Mouse (Mus musculus) limb, embryonic 14.5 days (tissue): Measurements from ENCODE around the gene Clk3. TPM values are rescaled to one million over a fixed set of nuclear protein-coding genes. Genes with fewer than 3 reads are reported as not detected.

Source experiments
- ATAC-seq: fragments of 200-750 bp; cut with Nextera tagmentation; 2 replicates; pipeline ENCODE4 v1.8.0; 2017; ENCODE audit warnings: low read depth, moderate number of reproducible peaks, moderate TSS enrichment; ENCODE audit not compliant: low FRiP score
- DNase-seq: peaks from one replicate; pipeline ENCODE4 v3.0.0-alpha.2; 2015; ENCODE audit warnings: low spot score
- H3K27ac ChIP-seq: fragments of 300-500 bp; sonication (generic); replicated peaks from 2 replicates; pipeline ENCODE4 v1.5.1; 2014; ENCODE audit warnings: low read depth, mild to moderate bottlenecking, low read length, moderate library complexity, mixed read lengths
- H3K27me3 ChIP-seq: fragments of 300-500 bp; sonication (generic); 2 replicates; pipeline ENCODE4 v1.6.1; 2014; ENCODE audit warnings: low read length, mixed read lengths; ENCODE audit not compliant: control insufficient read depth, insufficient read depth
- H3K36me3 ChIP-seq: fragments of 300-500 bp; sonication (generic); 2 replicates; pipeline ENCODE4 v1.6.1; 2014; ENCODE audit warnings: mild to moderate bottlenecking, low read length, moderate library complexity, mixed read lengths; ENCODE audit not compliant: control insufficient read depth, insufficient read depth
- H3K4me1 ChIP-seq: fragments of 300-500 bp; sonication (generic); 2 replicates; pipeline ENCODE4 v1.6.1; 2014; ENCODE audit warnings: antibody characterized with exemption, low read length, mixed read lengths; ENCODE audit not compliant: control insufficient read depth, insufficient read depth
- H3K4me2 ChIP-seq: fragments of 300-500 bp; sonication (generic); replicated peaks from 2 replicates; pipeline ENCODE4 v1.6.1; 2014; ENCODE audit warnings: low read depth, mild to moderate bottlenecking, low read length, moderate library complexity; ENCODE audit not compliant: severe bottlenecking
- H3K4me3 ChIP-seq: fragments of 300-500 bp; sonication (generic); replicated peaks from 2 replicates; pipeline ENCODE4 v1.5.1; 2014; ENCODE audit warnings: low read length
- H3K9ac ChIP-seq: fragments of 300-500 bp; sonication (generic); 2 replicates; pipeline ENCODE4 v1.6.1; 2014; ENCODE audit warnings: mild to moderate bottlenecking, low read depth, low read length, moderate library complexity; ENCODE audit not compliant: severe bottlenecking
- H3K9me3 ChIP-seq: fragments of 300-500 bp; sonication (generic); 2 replicates; pipeline ENCODE4 v1.6.1; 2016; ENCODE audit warnings: low read length; ENCODE audit not compliant: control insufficient read depth
- POLR2A ChIP-seq: fragments of 200-500 bp; IDR thresholded peaks from 2 replicates; pipeline ENCODE4 v1.8.0; 2012; ENCODE audit warnings: inconsistent platforms, mild to moderate bottlenecking, moderate library complexity, borderline replicate concordance; ENCODE audit not compliant: insufficient read depth, insufficient read length; ENCODE audit errors: extremely low read depth
- WGBS: fragments of 180-500 bp; shearing (Covaris S2); extraction: QIAGEN DNeasy Blood & Tissue Kit; methylation state at CpG from one replicate; pipeline ENCODE4 v1.1.7; 2014; 5-methylcytosine and 5-hydroxymethylcytosine counted together
- polyA plus RNA-seq, 2 experiments: library from polyadenylated mRNA; depleted of rRNA in 1 of 2; stranded (reverse) in 1 of 2; unstranded in 1 of 2; fragments of >200 nt; fragmentation: Nextera tagmentation in 1 of 2; extraction: Ambion mirVana in 1 of 2; gene quantifications; 2 replicates each; pipeline versions ENCODE4 v1.2.1 to v1.2.3; 2012 to 2014

Gene Clk3
- polyA plus RNA-seq, 2 experiments, result 56.1 to 133 TPM

GRCm38 (mm10) chr9:57803047-57803446, 37.4 kb upstream of the Clk3 start:
- H3K36me3 ChIP-seq, result no peaks in the 10 kb centered on the region
- no peak overlapping the region for H3K27ac ChIP-seq
- no peak overlapping the region for H3K4me2 ChIP-seq
- peaks cover 17% of the 10 kb centered on the region for H3K4me1 ChIP-seq
- ATAC-seq (no peak), DNase-seq (no peak)
- no peaks in the 10 kb centered on the region for H3K9me3 ChIP-seq
- no peak overlapping the region for H3K4me3 ChIP-seq
- H3K27me3 ChIP-seq, result no peaks in the 10 kb centered on the region
- H3K9ac ChIP-seq, result no peak overlapping the region
- 22% methylated on average over 3 of the region's 3 CpGs for WGBS
- no peak for TF ChIP-seq POLR2A

GRCm38 (mm10) chr9:57800325-57800975, 34.8 kb upstream of the Clk3 start:
- DNase-seq (no peak), ATAC-seq (no peak)
- Histone ChIP-seq H3K9me3 (no peaks in the 10 kb centered on the region), H3K27ac (no peak overlapping the region), H3K4me3 (no peak overlapping the region), H3K27me3 (no peaks in the 10 kb centered on the region), H3K4me1 (0 out of 2 replicates have a peak, but pooled peaks cover 4% of the 10 kb centered on the region), H3K36me3 (peaks cover 24% of the 10 kb centered on the region), H3K4me2 (no peak overlapping the region), H3K9ac (no peak overlapping the region)
- WGBS, result 78% methylated on average over 9 of the region's 9 CpGs
- TF ChIP-seq POLR2A, result no peak

- Histone ChIP-seq H3K4me3 (no peak overlapping the region), H3K27ac (no peak overlapping the region), H3K4me1 (0 out of 2 replicates have a peak, but pooled peaks cover 4% of the 10 kb centered on the region), H3K9ac (no peak overlapping the region), H3K36me3 (peaks cover 34% of the 10 kb centered on the region), H3K9me3 (no peaks in the 10 kb centered on the region), H3K27me3 (no peaks in the 10 kb centered on the region), H3K4me2 (no peak overlapping the region)
- 12% methylated on average over 10 of the region's 10 CpGs for WGBS
- DNase-seq (no peak), ATAC-seq (no peak)
- no peak for TF ChIP-seq POLR2A
Measured at GRCm38 (mm10) chr9:57798725-57799253, 33.1 kb upstream of the Clk3 start.

- Histone ChIP-seq H3K4me3 (no peak overlapping the region), H3K27me3 (no peaks in the 10 kb centered on the region), H3K4me1 (0 out of 2 replicates have a peak, but pooled peaks cover 4% of the 10 kb centered on the region), H3K36me3 (peaks cover 41% of the 10 kb centered on the region), H3K4me2 (no peak overlapping the region), H3K9ac (no peak overlapping the region), H3K9me3 (no peaks in the 10 kb centered on the region), H3K27ac (no peak overlapping the region)
- no peak for ATAC-seq
- no peak for TF ChIP-seq POLR2A
- no peak for DNase-seq
- WGBS, result 91% methylated on average over 8 of the region's 8 CpGs
Measured at GRCm38 (mm10) chr9:57797456-57797855, 31.8 kb upstream of the Clk3 start.

- peaks cover 17% of the 10 kb centered on the region; the same call in 1 of the 2 replicates for H3K36me3 ChIP-seq
- no peak for TF ChIP-seq POLR2A
- 94% methylated on average over 3 of the region's 3 CpGs for WGBS
Measured at GRCm38 (mm10) chr9:57789733-57790132, 24.1 kb upstream of the Clk3 start.

More at GRCm38 (mm10) chr9:57789733-57790132, 24.1 kb upstream of the Clk3 start:
- Histone ChIP-seq H3K9ac (no peak overlapping the region), H3K4me1 (no peaks in the 10 kb centered on the region), H3K4me3 (no peak overlapping the region), H3K27ac (no peak overlapping the region), H3K9me3 (no peaks in the 10 kb centered on the region), H3K4me2 (no peak overlapping the region), H3K27me3 (no peaks in the 10 kb centered on the region)
- ATAC-seq (no peak), DNase-seq (no peak)
